Mouse (Mus musculus) myocyte (in vitro differentiated cells): ENCODE data around the gene Kif22.

Experiments used
- POLR2A ChIP-seq: IDR thresholded peaks from one replicate; pipeline ENCODE4 v1.6.1; 2011; ENCODE audit warnings: low read depth, mild to moderate bottlenecking, control low read depth, moderate library complexity; ENCODE audit not compliant: insufficient read length
- TCF12 ChIP-seq: IDR thresholded peaks from one replicate; pipeline ENCODE4 v1.6.1; 2011; ENCODE audit warnings: mild to moderate bottlenecking, control low read depth; ENCODE audit not compliant: poor library complexity, insufficient read depth, severe bottlenecking
- USF1 ChIP-seq: IDR thresholded peaks from one replicate; pipeline ENCODE4 v1.6.1; 2011; ENCODE audit warnings: low read depth, mild to moderate bottlenecking, control low read depth, moderate library complexity

GRCm38 (mm10) chr7:126984667-126985444 is 57.4 kb downstream of the Kif22 start:
- TF ChIP-seq USF1 (peak; percentile 66), POLR2A (no peak), TCF12 (peak; percentile 23)
